Mouse (Mus musculus): ENCODE measurements around the gene Scgb2b18.
"Not testable (repeated sequence)": the region's sequence is repeated elsewhere in the genome, so short reads cannot be mapped to it uniquely, and the experiment has no call there.

Gene Scgb2b18

GRCm38 (mm10) chr7:33173764-33174163 lies at the start of gene Scgb2b18:
Scgb2b18 (minus strand) TSS chr7:33173864.
- DNase-seq (ENCODE audit: low spot score in 2 of 2), result not testable (repeated sequence)

GRCm38 (mm10) chr7:33185268-33185667 lies 11.6 kb upstream of the Scgb2b18 start, which contains the start of gene Scgb1b18:
Scgb1b18 (plus strand) TSS chr7:33185568.
- DNase-seq (ENCODE audit: low spot score in 2 of 2), result not testable (repeated sequence)

All from urinary bladder, postnatal 36 days (tissue).